Mouse (Mus musculus): ENCODE data around the gene Gas2l3. TPM values are rescaled to one million over a fixed set of nuclear protein-coding genes. Genes with fewer than 3 reads are reported as not detected.

The Gas2l3 gene
- polyA plus RNA-seq, 1 experiment from 2014 or later = 2.2 TPM

Other genes starting within 250 kb of the Gas2l3 start
- 7.7 and 7.9 TPM in 2 replicates for gene Ano4, start 99.2 kb downstream of the Gas2l3 start, polyA plus RNA-seq (2015; fragmentation: Nextera tagmentation; extraction: Ambion mirVana)
- gene Nr1h4, start 89.6 kb upstream of the Gas2l3 start, polyA plus RNA-seq (2015; fragmentation: Nextera tagmentation; extraction: Ambion mirVana) = not detected in 2 replicates
- 2.0 and 2.7 TPM in 2 replicates for gene Slc17a8, start 177.3 kb upstream of the Gas2l3 start, polyA plus RNA-seq (2015; fragmentation: Nextera tagmentation; extraction: Ambion mirVana)
- gene Scyl2, start 242.3 kb upstream of the Gas2l3 start, polyA plus RNA-seq (2015; fragmentation: Nextera tagmentation; extraction: Ambion mirVana) = 7.8 and 9.8 TPM in 2 replicates

Measured in midbrain, embryonic 16.5 days (tissue).